Mouse (Mus musculus): Measurements from ENCODE around the gene Nfrkb. TPM values are rescaled to one million over a fixed set of nuclear protein-coding genes. Genes with fewer than 3 reads are reported as not detected.

The Nfrkb gene
- polyA plus RNA-seq (2015; fragmentation: Nextera tagmentation; extraction: Ambion mirVana) = 5.8 and 6.7 TPM in 2 replicates

GRCm38 (mm10) chr9:31385947-31386354, at the start of gene Nfrkb:
TSS of gene Nfrkb (plus strand) at chr9:31386192.
- H3K9ac ChIP-seq = peak within 1 kb of the TSS; percentile 93
- H3K9me3 ChIP-seq (replicated peaks) = no peaks in the 10 kb centered on the region
- H3K4me3 ChIP-seq (replicated peaks) = peak within 1 kb of the TSS; percentile 91
- ATAC-seq (ENCODE audit: low read depth) (peak; percentile 95), DNase-seq (peak; percentile 96)
- under 1% methylated on average over 46 of the region's 46 CpGs for WGBS (ENCODE audit: insufficient replicate concordance)
- no peaks in the 10 kb centered on the region for H3K27me3 ChIP-seq
- H3K36me3 ChIP-seq = peaks cover 8% of the 10 kb centered on the region
- peaks cover 25% of the 10 kb centered on the region for H3K4me1 ChIP-seq (replicated peaks)
- H3K4me2 ChIP-seq = peak within 1 kb of the TSS; percentile 78
- peak within 1 kb of the TSS; percentile 78 for H3K27ac ChIP-seq

GRCm38 (mm10) chr9:31344289-31344831, 41.6 kb upstream of the Nfrkb start:
- H3K9ac ChIP-seq = no peak overlapping the region
- DNase-seq = no peak
- H3K9me3 ChIP-seq (replicated peaks) = no peaks in the 10 kb centered on the region
- no peaks in the 10 kb centered on the region for H3K4me1 ChIP-seq (replicated peaks)
- no peak for ATAC-seq (ENCODE audit: low read depth)
- no peaks in the 10 kb centered on the region for H3K27me3 ChIP-seq
- no peak overlapping the region for H3K4me2 ChIP-seq
- H3K4me3 ChIP-seq (replicated peaks) = no peak overlapping the region
- WGBS (ENCODE audit: insufficient replicate concordance) = 79% methylated on average over 11 of the region's 11 CpGs
- H3K36me3 ChIP-seq = peaks cover 19% of the 10 kb centered on the region
- H3K27ac ChIP-seq = no peak overlapping the region

GRCm38 (mm10) chr9:31346575-31347080, 39.4 kb upstream of the Nfrkb start:
- H3K27ac ChIP-seq = no peak overlapping the region
- no peak for ATAC-seq (ENCODE audit: low read depth)
- H3K4me1 ChIP-seq (replicated peaks) = no peaks in the 10 kb centered on the region
- H3K4me2 ChIP-seq = no peak overlapping the region
- H3K9me3 ChIP-seq (replicated peaks) = no peaks in the 10 kb centered on the region
- H3K27me3 ChIP-seq = no peaks in the 10 kb centered on the region
- 72% methylated on average over 15 of the region's 15 CpGs for WGBS (ENCODE audit: insufficient replicate concordance)
- DNase-seq = no peak
- H3K9ac ChIP-seq = no peak overlapping the region
- peaks cover 21% of the 10 kb centered on the region; the same call in 1 of the 2 replicates for H3K36me3 ChIP-seq
- H3K4me3 ChIP-seq (replicated peaks) = no peak overlapping the region

- Histone ChIP-seq H3K4me2 (no peak overlapping the region), H3K4me1 (replicated peaks) (peaks cover 3% of the 10 kb centered on the region; the same call in 1 of the 2 replicates), H3K9ac (no peak overlapping the region), H3K36me3 (peaks cover 32% of the 10 kb centered on the region), H3K27me3 (no peaks in the 10 kb centered on the region), H3K27ac (no peak overlapping the region), H3K9me3 (replicated peaks) (no peaks in the 10 kb centered on the region), H3K4me3 (replicated peaks) (no peak overlapping the region)
- 70% methylated on average over 4 of the region's 4 CpGs for WGBS (ENCODE audit: insufficient replicate concordance)
- no peak for DNase-seq
- ATAC-seq (ENCODE audit: low read depth) = no peak
Observed at GRCm38 (mm10) chr9:31348458-31348857, 37.5 kb upstream of the Nfrkb start.

- Histone ChIP-seq H3K27ac (no peak overlapping the region), H3K9me3 (replicated peaks) (no peaks in the 10 kb centered on the region), H3K36me3 (peaks cover 35% of the 10 kb centered on the region), H3K4me2 (no peak overlapping the region), H3K9ac (no peak overlapping the region), H3K27me3 (no peaks in the 10 kb centered on the region), H3K4me1 (replicated peaks) (peaks cover 4% of the 10 kb centered on the region; the same call in 1 of the 2 replicates), H3K4me3 (replicated peaks) (no peak overlapping the region)
- 72% methylated on average over 11 of the region's 11 CpGs for WGBS (ENCODE audit: insufficient replicate concordance)
- DNase-seq = peak; percentile 24
- ATAC-seq (ENCODE audit: low read depth) = 0 out of 2 replicates have a peak, but pooled peaks have one; percentile 45
Observed at GRCm38 (mm10) chr9:31348915-31349314, 37.1 kb upstream of the Nfrkb start.

GRCm38 (mm10) chr9:31352716-31353115, 33.3 kb upstream of the Nfrkb start:
- H3K36me3 ChIP-seq = peaks cover 60% of the 10 kb centered on the region
- no peak overlapping the region for H3K27ac ChIP-seq
- no peak overlapping the region for H3K4me2 ChIP-seq
- H3K9ac ChIP-seq = no peak overlapping the region
- 58% methylated on average over 2 of the region's 2 CpGs for WGBS (ENCODE audit: insufficient replicate concordance)
- H3K27me3 ChIP-seq = no peaks in the 10 kb centered on the region
- ATAC-seq (ENCODE audit: low read depth) = no peak
- H3K9me3 ChIP-seq (replicated peaks) = no peaks in the 10 kb centered on the region
- no peak overlapping the region for H3K4me3 ChIP-seq (replicated peaks)
- H3K4me1 ChIP-seq (replicated peaks) = peaks cover 4% of the 10 kb centered on the region; the same call in 1 of the 2 replicates
- DNase-seq = no peak

- H3K36me3 ChIP-seq = peaks cover 66% of the 10 kb centered on the region
- H3K27me3 ChIP-seq = no peaks in the 10 kb centered on the region
- DNase-seq (no peak), ATAC-seq (ENCODE audit: low read depth) (peak; percentile 39; the same call in 1 of the 2 replicates)
- H3K27ac ChIP-seq = no peak overlapping the region
- H3K9ac ChIP-seq = no peak overlapping the region
- no peak overlapping the region for H3K4me3 ChIP-seq (replicated peaks)
- WGBS (ENCODE audit: insufficient replicate concordance) = 74% methylated on average over 10 of the region's 10 CpGs
- peaks cover 4% of the 10 kb centered on the region; the same call in 1 of the 2 replicates for H3K4me1 ChIP-seq (replicated peaks)
- peak overlapping the region; percentile 7; the same call in 1 of the 2 replicates for H3K4me2 ChIP-seq
- no peaks in the 10 kb centered on the region for H3K9me3 ChIP-seq (replicated peaks)
Observed at GRCm38 (mm10) chr9:31353518-31353917, 32.5 kb upstream of the Nfrkb start.

GRCm38 (mm10) chr9:31354051-31354450, 31.9 kb upstream of the Nfrkb start:
- no peak for DNase-seq
- H3K9ac ChIP-seq = no peak overlapping the region
- ATAC-seq (ENCODE audit: low read depth) = peak; percentile 61
- no peaks in the 10 kb centered on the region for H3K27me3 ChIP-seq
- peaks cover 68% of the 10 kb centered on the region for H3K36me3 ChIP-seq
- no peak overlapping the region for H3K4me3 ChIP-seq (replicated peaks)
- peaks cover 4% of the 10 kb centered on the region; the same call in 1 of the 2 replicates for H3K4me1 ChIP-seq (replicated peaks)
- 77% methylated on average over 7 of the region's 7 CpGs for WGBS (ENCODE audit: insufficient replicate concordance)
- H3K4me2 ChIP-seq = peak overlapping the region; percentile 7
- H3K27ac ChIP-seq = no peak overlapping the region
- no peaks in the 10 kb centered on the region for H3K9me3 ChIP-seq (replicated peaks)

GRCm38 (mm10) chr9:31363698-31364609, 22.0 kb upstream of the Nfrkb start:
- Histone ChIP-seq H3K4me3 (replicated peaks) (no peak overlapping the region), H3K27ac (no peak overlapping the region), H3K36me3 (peaks cover 55% of the 10 kb centered on the region), H3K9ac (no peak overlapping the region), H3K4me2 (no peak overlapping the region), H3K4me1 (replicated peaks) (peaks cover 11% of the 10 kb centered on the region; the same call in 1 of the 2 replicates), H3K27me3 (no peaks in the 10 kb centered on the region), H3K9me3 (replicated peaks) (no peaks in the 10 kb centered on the region)
- whole genome bisulfite sequencing (ENCODE audit: insufficient replicate concordance) = 80% methylated on average over 9 of the region's 9 CpGs
- DNase-seq (no peak), ATAC-seq (ENCODE audit: low read depth) (no peak)

GRCm38 (mm10) chr9:31365086-31365485, 20.9 kb upstream of the Nfrkb start:
- Histone ChIP-seq H3K4me2 (no peak overlapping the region), H3K4me1 (replicated peaks) (peaks cover 11% of the 10 kb centered on the region; the same call in 1 of the 2 replicates), H3K9me3 (replicated peaks) (no peaks in the 10 kb centered on the region), H3K36me3 (peaks cover 45% of the 10 kb centered on the region), H3K4me3 (replicated peaks) (no peak overlapping the region), H3K9ac (no peak overlapping the region), H3K27ac (no peak overlapping the region), H3K27me3 (no peaks in the 10 kb centered on the region)
- ATAC-seq (ENCODE audit: low read depth) (peak; percentile 64), DNase-seq (no peak)
- 77% methylated on average over 8 of the region's 8 CpGs for WGBS (ENCODE audit: insufficient replicate concordance)

GRCm38 (mm10) chr9:31371740-31372139, 14.3 kb upstream of the Nfrkb start:
- Histone ChIP-seq H3K27me3 (no peaks in the 10 kb centered on the region), H3K4me3 (replicated peaks) (no peak overlapping the region), H3K4me2 (no peak overlapping the region), H3K9me3 (replicated peaks) (no peaks in the 10 kb centered on the region), H3K36me3 (peaks cover 32% of the 10 kb centered on the region), H3K4me1 (replicated peaks) (0 out of 2 replicates have a peak, but pooled peaks cover 2% of the 10 kb centered on the region), H3K27ac (no peak overlapping the region), H3K9ac (no peak overlapping the region)
- ATAC-seq (ENCODE audit: low read depth) = no peak
- no peak for DNase-seq
- 82% methylated on average over 3 of the region's 3 CpGs for WGBS (ENCODE audit: insufficient replicate concordance)
